ENCODE assay signal across 8 mouse cellular contexts in genomic region chr2:73486120-73486601, GRCm38 (mm10). TPM values are rescaled to one million over a fixed set of nuclear protein-coding genes. Genes with fewer than 3 reads are reported as not detected.
A peak's percentile ranks its signal among the peaks of the same experiment; 100 is the strongest.
DNase-seq lines count a peak whose midpoint lies in the region; ATAC-seq and TF ChIP-seq lines count a peak whose summit lies in the region.

No protein-coding gene starts in this region.

- TF ChIP-seq RAD21 in CH12.LX (IDR thresholded peaks at IDR 0.05; ENCODE audit: low read depth, low read length): no peak

- ATAC-seq in limb, embryonic 14.5 days (ENCODE audit: low FRiP score, low read depth): peak; percentile 27; the same call in 1 of the 2 replicates

- no peaks in the 10 kb centered on the region for H3K9me3 ChIP-seq in CH12.LX (replicated peaks; ENCODE audit: low read length)
- H3K9me3 ChIP-seq in limb, embryonic 14.5 days (ENCODE audit: control insufficient read depth, low read length): no peaks in the 10 kb centered on the region

- WGBS in limb, embryonic 14.5 days: 32% methylated on average over 8 of the region's 8 CpGs

- peaks cover 5 to 27% of the 10 kb centered on the region in 2 experiments for H3K36me3 ChIP-seq in CH12.LX (replicated peaks in 1 of 2; ENCODE audit: control insufficient read depth in 1 of 2, insufficient read depth in 1 of 2, low read length in 1 of 2)
- no peaks in the 10 kb centered on the region; the same call in none of the 2 replicates for H3K36me3 ChIP-seq in limb, embryonic 14.5 days (ENCODE audit: control insufficient read depth, insufficient read depth, low read length)

- peak overlapping the region; percentile 92 for H3K27ac ChIP-seq in CH12.LX (ENCODE audit: insufficient read depth, low read depth)
- H3K27ac ChIP-seq in brown adipose tissue, adult 24 weeks (replicated peaks; ENCODE audit: low read depth, low read length): 0 out of 2 replicates have a peak overlapping the region, but pooled peaks have one; percentile 43
- H3K27ac ChIP-seq in limb, embryonic 14.5 days (replicated peaks; ENCODE audit: low read depth, low read length): peak overlapping the region; percentile 91
- no peak overlapping the region for H3K27ac ChIP-seq in left cerebral cortex, adult 2 months

- no peak for TF ChIP-seq EP300 in CH12.LX (IDR thresholded peaks at IDR 0.05; ENCODE audit: low read length)

- peak overlapping the region; percentile 68 to 90 (median 84) for H3K4me3 ChIP-seq in CH12.LX (replicated peaks in 1 of 3; ENCODE audit: low read depth in 2 of 3, low read length in 2 of 3, poor library complexity in 1 of 3)
- no peak overlapping the region; the same call in 1 of the 2 replicates for H3K4me3 ChIP-seq in brown adipose tissue, adult 24 weeks (ENCODE audit: insufficient read depth, low read depth, low read length)
- H3K4me3 ChIP-seq in limb, embryonic 14.5 days (replicated peaks; ENCODE audit: low read length): no peak overlapping the region
- H3K4me3 ChIP-seq in left cerebral cortex, adult 2 months: no peak overlapping the region

- intact Hi-C loops in left cerebral cortex, adult 2 months (cut with DNase I): no loop called here

- peak; percentile 66 for DNase-seq in CH12.LX (ENCODE audit: extremely low read depth)
- DNase-seq in limb, embryonic 14.5 days (ENCODE audit: low spot score): peak; percentile 75
- DNase-seq in natural killer cell, adult 2 months (ENCODE audit: low spot score in 2 of 2): peak; percentile 69 to 78
- DNase-seq in c-Kit-positive CD71-positive TER-119-positive erythroid progenitor cells, embryonic 14.5 days (ENCODE audit: low spot score): no peak
- DNase-seq in frontal cortex, postnatal 36 days (ENCODE audit: low spot score in 2 of 2): no peak
- DNase-seq in left cerebral cortex, adult 2 months (ENCODE audit: extremely low spot score in 1 of 2, low spot score in 2 of 2): no peak
- DNase-seq in right cerebral cortex, postnatal 25 days: no peak

- H3K4me2 ChIP-seq in CH12.LX (ENCODE audit: insufficient read depth, low read depth, poor library complexity, severe bottlenecking): peak overlapping the region; percentile 90
- H3K4me2 ChIP-seq in limb, embryonic 14.5 days (replicated peaks; ENCODE audit: low read depth, low read length, severe bottlenecking): peak overlapping the region; percentile 46

- dilution Hi-C loops in CH12.LX (cut with MboI; ENCODE audit: extremely low pct_ligation_motif_present, extremely low pct_unique_long_range_greater_than_20kb, low sequenced_read_pairs): no loop called here

- TF ChIP-seq CTCF in CH12.LX (conservative IDR thresholded peaks at IDR 0.05 in 1 of 2, IDR thresholded peaks at IDR 0.05 in 1 of 2; ENCODE audit: low read depth in 2 of 2, low read length in 2 of 2): no peak
- no peak for TF ChIP-seq CTCF in left cerebral cortex, adult 2 months (IDR thresholded peaks at IDR 0.05)

- H3K4me1 ChIP-seq in CH12.LX (ENCODE audit: control insufficient read depth in 1 of 2, insufficient read depth in 2 of 2): peaks cover 18 to 43% of the 10 kb centered on the region in 2 experiments
- peaks cover 17% of the 10 kb centered on the region for H3K4me1 ChIP-seq in brown adipose tissue, adult 24 weeks (ENCODE audit: control insufficient read depth, insufficient read depth, insufficient read length, low read length)
- peaks cover 71% of the 10 kb centered on the region for H3K4me1 ChIP-seq in limb, embryonic 14.5 days (ENCODE audit: control insufficient read depth, insufficient read depth, low read length)

- TF ChIP-seq POLR2A in CH12.LX (IDR thresholded peaks at IDR 0.05; ENCODE audit: low read depth, low read length): peak; percentile 83
- TF ChIP-seq POLR2A in limb, embryonic 14.5 days (IDR thresholded peaks at IDR 0.05; ENCODE audit: borderline replicate concordance, extremely low read depth, insufficient read depth, insufficient read length): no peak

- in situ Hi-C loops in CH12.LX (cut with MboI; ENCODE audit: low pct_ligation_motif_present, low pct_unique_long_range_greater_than_20kb, low sequenced_read_pairs): no loop called here

- peaks cover 41% of the 10 kb centered on the region for H3K79me2 ChIP-seq in CH12.LX (replicated peaks; ENCODE audit: control insufficient read depth, extremely low read depth, insufficient read depth, poor library complexity, severe bottlenecking)

- H3K27me3 ChIP-seq in CH12.LX (replicated peaks): no peaks in the 10 kb centered on the region
- H3K27me3 ChIP-seq in limb, embryonic 14.5 days (ENCODE audit: control insufficient read depth, insufficient read depth, low read length): no peaks in the 10 kb centered on the region

- peak overlapping the region; percentile 86 for H3K9ac ChIP-seq in CH12.LX (ENCODE audit: insufficient read depth, low read depth)
- H3K9ac ChIP-seq in limb, embryonic 14.5 days (ENCODE audit: low read depth, low read length, severe bottlenecking): no peak overlapping the region

TF ChIP-seq in CH12.LX, 34 proteins besides CTCF, POLR2A, EP300 and RAD21:
- TF ChIP-seq MAX (IDR thresholded peaks at IDR 0.05; ENCODE audit: low read length) (peak; percentile 80), ELF1 (IDR thresholded peaks at IDR 0.05; ENCODE audit: low read depth, low read length) (peak; percentile 64), USF1 (IDR thresholded peaks at IDR 0.05; ENCODE audit: low read depth, low read length) (peak; percentile 60), CHD1 (IDR thresholded peaks at IDR 0.05; ENCODE audit: low read depth, low read length) (peak; percentile 60), MXI1 (IDR thresholded peaks at IDR 0.05; ENCODE audit: low read depth, low read length) (peak; percentile 54), RCOR1 (conservative IDR thresholded peaks at IDR 0.05; ENCODE audit: low read depth, low read length) (0 out of 2 replicates have a peak, but pooled peaks have one; percentile 15), MEF2A (IDR thresholded peaks at IDR 0.05; ENCODE audit: borderline replicate concordance, low read depth, low read length) (no peak; the same call in 1 of the 2 replicates), NELFE (IDR thresholded peaks at IDR 0.05; ENCODE audit: low read depth, low read length) (peak; percentile 85), IRF4 (IDR thresholded peaks at IDR 0.05; ENCODE audit: low read depth, low read length) (no peak), MAFK (IDR thresholded peaks at IDR 0.05; ENCODE audit: insufficient replicate concordance, low read length) (no peak), TBP (conservative IDR thresholded peaks at IDR 0.05; ENCODE audit: low read depth, low read length) (peak; percentile 83), BHLHE40 (IDR thresholded peaks at IDR 0.05; ENCODE audit: low read depth, low read length) (peak; percentile 88), ZC3H11A (IDR thresholded peaks at IDR 0.05; ENCODE audit: low read depth, low read length) (no peak), TCF12 (IDR thresholded peaks at IDR 0.05; ENCODE audit: low read depth, low read length) (peak; percentile 64; the same call in 1 of the 2 replicates), MYC (IDR thresholded peaks at IDR 0.05; ENCODE audit: low read depth, low read length) (peak; percentile 68; the same call in 1 of the 2 replicates), USF2 (conservative IDR thresholded peaks at IDR 0.05; ENCODE audit: low read depth, low read length) (0 out of 2 replicates have a peak, but pooled peaks have one; percentile 20), ETS1 (conservative IDR thresholded peaks at IDR 0.05; ENCODE audit: low read depth, low read length) (peak; percentile 42), E2F4 (IDR thresholded peaks at IDR 0.05; ENCODE audit: insufficient replicate concordance, low read depth, low read length) (no peak), ZNF384 (IDR thresholded peaks at IDR 0.05; ENCODE audit: low read depth, low read length) (peak; percentile 77), SIN3A (IDR thresholded peaks at IDR 0.05; ENCODE audit: low read length) (peak; percentile 45), POLR2AphosphoS2 (IDR thresholded peaks at IDR 0.05; ENCODE audit: low read depth, low read length) (no peak), ZMIZ1 (IDR thresholded peaks at IDR 0.05; ENCODE audit: low read depth, low read length) (peak; percentile 79)
TF ChIP-seq in CH12.LX: peak in this region for 16.

RNA-seq across cellular contexts. Expression of gene Wipf1, which starts 43.4 kb away (rescaled TPM):
- total RNA-seq in CH12.LX (2012; rRNA removed): 18.3 and 19.2 TPM in 2 replicates
- 18.8 and 21.8 TPM in 2 replicates for total RNA-seq in CH12.LX (2014; rRNA removed)
- 88.7 and 95.0 TPM in 2 replicates for polyA plus RNA-seq in CH12.LX (2012; ENCODE audit: insufficient read length, low read depth)
- 7.1 and 8.0 TPM in 2 replicates for polyA plus RNA-seq in brown adipose tissue, adult 24 weeks (2012; ENCODE audit: insufficient read depth, insufficient read length, missing spikeins)
- 20.1 and 25.8 TPM in 2 replicates for polyA plus RNA-seq in limb, embryonic 14.5 days (2012; rRNA removed)
- 25.7 and 27.8 TPM in 2 replicates for polyA plus RNA-seq in limb, embryonic 14.5 days (2014; fragmentation: Nextera tagmentation; extraction: Ambion mirVana)
- total RNA-seq in left cerebral cortex, adult 2 months (2021): 1 to 10 TPM; 7.4 to 7.9 TPM

Comparison
In these comparisons a context has a peak if more than half of its experiments do, and no peak if none do; other contexts are left out.
1. DNase-seq: peak in CH12.LX (single experiment), limb, embryonic 14.5 days (single experiment) and natural killer cell, adult 2 months (2 of 2); none in c-Kit-positive CD71-positive TER-119-positive erythroid progenitor cells, embryonic 14.5 days (single experiment), frontal cortex, postnatal 36 days (0 of 2), left cerebral cortex, adult 2 months (0 of 2) and right cerebral cortex, postnatal 25 days (single experiment).
2. H3K4me3 ChIP-seq: peak in CH12.LX (3 of 3); none in brown adipose tissue, adult 24 weeks (single experiment), limb, embryonic 14.5 days (single experiment) and left cerebral cortex, adult 2 months (single experiment).